Mouse (Mus musculus) kidney, postnatal 0 days (tissue): Measurements from ENCODE around the gene Thada. TPM values are rescaled to one million over a fixed set of nuclear protein-coding genes. Genes with fewer than 3 reads are reported as not detected.

Experiments
- ATAC-seq: fragments of 200-750 bp; cut with Nextera tagmentation; replicated peaks from 2 replicates; pipeline ENCODE4 v1.8.0; 2017; ENCODE audit warnings: low read depth, moderate number of reproducible peaks, moderate TSS enrichment, moderate library complexity; ENCODE audit not compliant: low FRiP score
- DNase-seq: peaks from one replicate; pipeline ENCODE4 v3.0.0-alpha.2; 2016; ENCODE audit warnings: low spot score
- H3K27ac ChIP-seq: fragments of 300-500 bp; sonication (generic); 2 replicates; pipeline ENCODE4 v1.5.1; 2014; ENCODE audit warnings: mild to moderate bottlenecking
- H3K27me3 ChIP-seq: fragments of 300-500 bp; sonication (generic); 2 replicates; pipeline ENCODE4 v1.6.1; 2014; ENCODE audit warnings: low read length, mixed read lengths; ENCODE audit not compliant: insufficient read depth
- H3K36me3 ChIP-seq: fragments of 300-500 bp; sonication (generic); 2 replicates; pipeline ENCODE4 v1.6.1; 2014; ENCODE audit warnings: low read length, mixed read lengths; ENCODE audit not compliant: insufficient read depth
- H3K4me1 ChIP-seq: fragments of 300-500 bp; sonication (generic); replicated peaks from 2 replicates; pipeline ENCODE4 v1.6.1; 2014; ENCODE audit warnings: antibody characterized with exemption, low read length, mixed read lengths; ENCODE audit not compliant: insufficient read depth
- H3K4me2 ChIP-seq: fragments of 300-500 bp; sonication (generic); 2 replicates; pipeline ENCODE4 v1.6.1; 2014; ENCODE audit warnings: mild to moderate bottlenecking, low read length, moderate library complexity, mixed read lengths
- H3K4me3 ChIP-seq: fragments of 300-500 bp; sonication (generic); replicated peaks from 2 replicates; pipeline ENCODE4 v1.5.1; 2014; ENCODE audit warnings: low read depth, low read length
- H3K9ac ChIP-seq: fragments of 300-500 bp; sonication (generic); 2 replicates; pipeline ENCODE4 v1.6.1; 2014; ENCODE audit warnings: low read depth, low read length
- H3K9me3 ChIP-seq: fragments of 300-500 bp; sonication (generic); replicated peaks from 2 replicates; pipeline ENCODE4 v1.6.1; 2016; ENCODE audit warnings: low read length, inconsistent platforms, mixed read lengths
- CTCF ChIP-seq: IDR thresholded peaks from 2 replicates; pipeline ENCODE4 v1.5.1; 2016; ENCODE audit warnings: antibody characterized with exemption, low read depth, mild to moderate bottlenecking, moderate library complexity
- WGBS: fragments of 180-500 bp; shearing (Covaris S2); extraction: QIAGEN DNeasy Blood & Tissue Kit; methylation state at CpG from one replicate; pipeline ENCODE4 v1.1.7; 2014; 5-methylcytosine and 5-hydroxymethylcytosine counted together
- polyA plus RNA-seq: library from polyadenylated mRNA; unstranded; fragments of >200 nt; fragmentation: Nextera tagmentation; extraction: Ambion mirVana; gene quantifications from 2 replicates; pipeline ENCODE4 v1.2.1, GENCODE M21; 2015

Thada gene
- polyA plus RNA-seq, 1 experiment from 2014 or later = 3.4 TPM

DNA sequence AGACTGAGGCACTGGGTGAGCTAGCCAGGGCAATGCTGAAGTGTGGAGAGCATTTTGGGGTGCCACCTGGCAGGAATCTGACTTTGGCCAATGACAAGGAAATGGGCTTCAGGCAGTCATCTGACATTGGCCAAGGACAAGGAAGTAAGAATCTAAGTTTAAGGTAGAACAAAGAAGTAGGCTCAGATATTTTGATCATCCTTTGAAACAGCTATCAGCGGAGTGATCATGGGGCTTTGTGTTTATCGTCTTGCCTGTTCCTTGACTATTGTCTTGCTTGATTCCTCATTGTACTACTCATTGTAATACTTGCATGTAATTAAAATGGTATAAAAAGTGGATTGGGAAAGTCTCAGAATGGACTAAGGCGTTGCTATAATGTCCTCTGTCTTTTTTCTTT lies 111.0 kb downstream of the Thada start:
- Histone ChIP-seq H3K27me3 (no peaks in the 10 kb centered on the region), H3K36me3 (no peaks in the 10 kb centered on the region), H3K4me2 (no peak overlapping the region), H3K4me1 (no peaks in the 10 kb centered on the region), H3K4me3 (no peak overlapping the region), H3K9ac (no peak overlapping the region), H3K27ac (no peak overlapping the region), H3K9me3 (no peaks in the 10 kb centered on the region)
- no peak for TF ChIP-seq CTCF
- no peak for ATAC-seq
- DNase-seq = no peak
- WGBS = 93% methylated on average over 3 of the region's 3 CpGs

- no peak for TF ChIP-seq CTCF
- WGBS = 91% methylated on average over 5 of the region's 5 CpGs
- ATAC-seq (no peak), DNase-seq (no peak)
- no peak overlapping the region for H3K4me2 ChIP-seq
- no peaks in the 10 kb centered on the region for H3K9me3 ChIP-seq
- H3K27me3 ChIP-seq = no peaks in the 10 kb centered on the region
- no peaks in the 10 kb centered on the region for H3K36me3 ChIP-seq
- no peak overlapping the region for H3K27ac ChIP-seq
- H3K4me1 ChIP-seq = no peaks in the 10 kb centered on the region
- no peak overlapping the region for H3K4me3 ChIP-seq
- no peak overlapping the region for H3K9ac ChIP-seq
Observed at GRCm38 (mm10) chr17:84353902-84354311, 112.1 kb downstream of the Thada start.

- DNase-seq = no peak
- ATAC-seq = no peak
- no peak overlapping the region for H3K9ac ChIP-seq
- H3K4me1 ChIP-seq = no peaks in the 10 kb centered on the region
- no peaks in the 10 kb centered on the region for H3K9me3 ChIP-seq
- no peak for TF ChIP-seq CTCF
- 94% methylated on average over 3 of the region's 3 CpGs for WGBS
- no peak overlapping the region for H3K27ac ChIP-seq
- no peaks in the 10 kb centered on the region for H3K27me3 ChIP-seq
- H3K4me3 ChIP-seq = no peak overlapping the region
- H3K4me2 ChIP-seq = no peak overlapping the region
- no peaks in the 10 kb centered on the region for H3K36me3 ChIP-seq
Observed at GRCm38 (mm10) chr17:84353224-84353901, 112.6 kb downstream of the Thada start.

- no peak for ATAC-seq
- WGBS = 89% methylated on average over 3 of the region's 3 CpGs
- H3K27ac ChIP-seq = no peak overlapping the region
Observed at GRCm38 (mm10) chr17:84352790-84353154, 113.2 kb downstream of the Thada start.

DNA sequence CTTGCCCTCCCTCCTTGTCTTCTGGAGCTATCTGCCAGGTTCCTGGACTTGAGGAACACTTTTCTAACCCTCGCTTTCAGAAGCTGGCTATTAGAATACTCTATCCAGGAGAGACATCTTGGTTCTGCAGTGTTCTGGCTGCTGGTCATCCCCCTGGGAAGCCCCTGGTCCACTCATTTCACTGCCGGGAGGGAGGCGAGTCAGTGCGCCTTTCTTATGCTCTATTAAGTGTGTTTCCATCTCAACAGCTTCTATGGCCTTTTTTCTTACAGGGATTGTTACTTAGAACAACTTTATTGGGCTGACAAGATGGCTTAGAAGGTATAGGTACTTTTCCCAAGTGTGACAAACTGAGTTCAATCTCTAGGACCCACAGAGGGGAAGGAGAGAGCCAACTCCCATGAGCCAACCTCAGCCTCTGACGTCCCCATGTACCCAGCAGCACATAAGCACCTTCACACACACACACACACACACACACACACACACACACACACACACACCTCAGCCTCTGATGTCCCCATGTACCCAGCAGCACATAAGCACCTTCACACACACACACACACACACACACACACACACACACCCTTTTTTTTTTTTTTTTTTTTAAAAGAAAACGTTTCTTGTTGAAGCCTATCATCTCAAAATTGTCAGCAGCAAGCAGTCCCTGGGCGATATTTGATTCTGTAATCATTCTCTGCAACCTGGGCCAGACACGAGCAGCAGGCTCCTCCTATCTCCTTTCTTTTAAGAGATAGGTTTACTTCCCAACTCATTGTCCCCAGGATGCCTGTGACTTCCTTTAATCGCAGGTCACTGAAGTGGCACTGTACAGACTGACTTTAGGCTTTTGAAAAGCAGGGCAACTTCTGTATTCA lies 113.9 kb downstream of the Thada start:
- no peak overlapping the region for H3K9ac ChIP-seq
- WGBS = 68% methylated on average over 9 of the region's 9 CpGs
- H3K4me1 ChIP-seq = no peaks in the 10 kb centered on the region
- H3K27me3 ChIP-seq = no peaks in the 10 kb centered on the region
- no peak overlapping the region for H3K4me2 ChIP-seq
- H3K36me3 ChIP-seq = no peaks in the 10 kb centered on the region
- no peak for TF ChIP-seq CTCF
- no peak overlapping the region for H3K4me3 ChIP-seq
- ATAC-seq (no peak), DNase-seq (no peak)
- H3K27ac ChIP-seq = no peak overlapping the region
- H3K9me3 ChIP-seq = no peaks in the 10 kb centered on the region

More at GRCm38 (mm10) chr17:84352790-84353154, 113.2 kb downstream of the Thada start:
- no peak overlapping the region for H3K9ac ChIP-seq
- no peak overlapping the region for H3K4me3 ChIP-seq
- no peaks in the 10 kb centered on the region for H3K9me3 ChIP-seq
- no peaks in the 10 kb centered on the region for H3K36me3 ChIP-seq
- no peaks in the 10 kb centered on the region for H3K4me1 ChIP-seq
- H3K4me2 ChIP-seq = no peak overlapping the region
- no peaks in the 10 kb centered on the region for H3K27me3 ChIP-seq
- DNase-seq = no peak
- no peak for TF ChIP-seq CTCF

DNA sequence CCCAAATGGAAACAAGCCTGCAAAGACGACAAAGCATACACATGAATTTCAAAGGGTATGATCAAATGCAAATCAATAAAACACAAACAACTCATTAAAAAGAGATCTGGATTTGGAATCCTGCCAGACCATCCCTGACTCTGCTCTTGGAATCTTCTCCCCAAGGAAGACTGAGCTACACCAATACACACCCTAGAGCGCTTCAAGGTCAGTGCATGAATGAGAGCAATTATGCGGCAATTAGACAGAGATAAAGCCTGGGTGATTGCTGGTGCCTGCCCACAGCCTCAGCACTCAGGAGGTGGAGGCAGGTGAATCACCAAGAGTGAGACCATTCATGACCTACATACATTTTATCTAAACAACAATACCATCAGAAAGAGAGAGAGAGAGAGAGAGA lies 114.7 kb downstream of the Thada start:
- H3K36me3 ChIP-seq = no peaks in the 10 kb centered on the region
- H3K4me3 ChIP-seq = no peak overlapping the region
- no peak overlapping the region for H3K27ac ChIP-seq
- WGBS = 70% methylated on average over 3 of the region's 3 CpGs
- no peaks in the 10 kb centered on the region for H3K27me3 ChIP-seq
- ATAC-seq (no peak), DNase-seq (no peak)
- no peaks in the 10 kb centered on the region for H3K9me3 ChIP-seq
- H3K9ac ChIP-seq = no peak overlapping the region
- no peaks in the 10 kb centered on the region for H3K4me1 ChIP-seq
- H3K4me2 ChIP-seq = no peak overlapping the region
- no peak for TF ChIP-seq CTCF
